Mouse (Mus musculus) Muller cell, postnatal 12 days (primary cell): Measurements from ENCODE around the gene 1700057G04Rik.

Source experiments
- DNase-seq: peaks from one replicate; pipeline ENCODE4 v3.0.0-alpha.2; 2015; ENCODE audit errors: inconsistent ontology term

The 1700057G04Rik gene

GRCm38 (mm10) chr9:92309077-92309476 lies at the start of gene 1700057G04Rik:
TSS of gene 1700057G04Rik (plus strand) at chr9:92309377.
- no peak for DNase-seq

GRCm38 (mm10) chr9:92260481-92261159 lies 48.6 kb upstream of the 1700057G04Rik start:
- no peak for DNase-seq

- no peak for DNase-seq
Measured at GRCm38 (mm10) chr9:92265719-92266118, 43.5 kb upstream of the 1700057G04Rik start.

- DNase-seq = no peak
Measured at GRCm38 (mm10) chr9:92266558-92267171, 42.5 kb upstream of the 1700057G04Rik start.

- DNase-seq = no peak
Measured at GRCm38 (mm10) chr9:92267732-92268131, 41.4 kb upstream of the 1700057G04Rik start.

GRCm38 (mm10) chr9:92269829-92270404 lies 39.3 kb upstream of the 1700057G04Rik start:
- DNase-seq = no peak

- DNase-seq = peak; percentile 54
Measured at GRCm38 (mm10) chr9:92270927-92271326, 38.2 kb upstream of the 1700057G04Rik start.

GRCm38 (mm10) chr9:92272650-92273049 lies 36.5 kb upstream of the 1700057G04Rik start:
- no peak for DNase-seq

- peak; percentile 46 for DNase-seq
Measured at GRCm38 (mm10) chr9:92273271-92273670, 35.9 kb upstream of the 1700057G04Rik start.

- peak; percentile 55 for DNase-seq
Measured at GRCm38 (mm10) chr9:92273956-92274762, 35.0 kb upstream of the 1700057G04Rik start.

- DNase-seq = peak; percentile 92
Measured at GRCm38 (mm10) chr9:92275486-92276207, 33.5 kb upstream of the 1700057G04Rik start, which contains the start of gene Plscr2. TSS of gene Plscr2 (plus strand) at chr9:92275602.

- DNase-seq = no peak
Measured at GRCm38 (mm10) chr9:92276360-92276759, 32.8 kb upstream of the 1700057G04Rik start.

- DNase-seq = no peak
Measured at GRCm38 (mm10) chr9:92280048-92280447, 29.1 kb upstream of the 1700057G04Rik start.

GRCm38 (mm10) chr9:92282563-92283171 lies 26.5 kb upstream of the 1700057G04Rik start:
- no peak for DNase-seq

- DNase-seq = no peak
Measured at GRCm38 (mm10) chr9:92289675-92290074, 19.5 kb upstream of the 1700057G04Rik start.

- DNase-seq = no peak
Measured at GRCm38 (mm10) chr9:92292169-92292568, 17.0 kb upstream of the 1700057G04Rik start.

GRCm38 (mm10) chr9:92292922-92293321 lies 16.3 kb upstream of the 1700057G04Rik start:
- DNase-seq = no peak

GRCm38 (mm10) chr9:92293560-92294548 lies 15.3 kb upstream of the 1700057G04Rik start:
- no peak for DNase-seq

GRCm38 (mm10) chr9:92298288-92298687 lies 10.9 kb upstream of the 1700057G04Rik start:
- DNase-seq = no peak

GRCm38 (mm10) chr9:92301213-92301612 lies 8.0 kb upstream of the 1700057G04Rik start:
- DNase-seq = no peak
